Mouse (Mus musculus) megakaryocyte-erythroid progenitor cell, adult 5-6 weeks (primary cell): Measurements from ENCODE around the gene Filip1l. TPM values are rescaled to one million over a fixed set of nuclear protein-coding genes. Genes with fewer than 3 reads are reported as not detected.

Source experiments
- ATAC-seq: replicated peaks from 2 replicates; pipeline ENCODE4 v1.8.0; 2016; ENCODE audit warnings: mild to moderate bottlenecking, inconsistent platforms; ENCODE audit not compliant: severe bottlenecking, poor library complexity, low FRiP score, low TSS enrichment
- total RNA-seq, 2 experiments: library from RNA; stranded (forward) in 1 of 2; stranded (reverse) in 1 of 2; fragments of 200-1000, 215-1000 nt in 1 of 2; fragments of >200 nt in 1 of 2; fragmentation: Nextera tagmentation in 1 of 2; gene quantifications; 2 replicates each; pipeline ENCODE4 v1.2.3; 2014 to 2017

Gene Filip1l
- total RNA-seq, 2 experiments from 2014 or later, result 0.52 to 0.89 TPM

- ATAC-seq, result no peak
Measured at GRCm38 (mm10) chr16:57469869-57470268, 117.0 kb downstream of the Filip1l start.

GRCm38 (mm10) chr16:57470286-57470830 is 117.5 kb downstream of the Filip1l start:
- ATAC-seq, result no peak

- ATAC-seq, result no peak
Measured at GRCm38 (mm10) chr16:57471071-57471470, 118.2 kb downstream of the Filip1l start.

- no peak for ATAC-seq
Measured at GRCm38 (mm10) chr16:57473415-57474085, 120.7 kb downstream of the Filip1l start.

GRCm38 (mm10) chr16:57478451-57478850 is 125.6 kb downstream of the Filip1l start:
- no peak for ATAC-seq

GRCm38 (mm10) chr16:57479776-57480175 is 126.9 kb downstream of the Filip1l start:
- peak; percentile 65; the same call in 1 of the 2 replicates for ATAC-seq

- ATAC-seq, result no peak
Measured at GRCm38 (mm10) chr16:57482264-57482663, 129.4 kb downstream of the Filip1l start.

- ATAC-seq, result no peak
Measured at GRCm38 (mm10) chr16:57482911-57483310, 130.0 kb downstream of the Filip1l start.

- ATAC-seq, result no peak
Measured at GRCm38 (mm10) chr16:57483503-57483902, 130.6 kb downstream of the Filip1l start.

- ATAC-seq, result no peak
Measured at GRCm38 (mm10) chr16:57484043-57484795, 131.3 kb downstream of the Filip1l start.

GRCm38 (mm10) chr16:57485265-57485664 is 132.4 kb downstream of the Filip1l start:
- no peak for ATAC-seq

- no peak for ATAC-seq
Measured at GRCm38 (mm10) chr16:57486266-57486665, 133.4 kb downstream of the Filip1l start.

GRCm38 (mm10) chr16:57488661-57489060 is 135.8 kb downstream of the Filip1l start:
- no peak for ATAC-seq

GRCm38 (mm10) chr16:57490691-57491090 is 137.8 kb downstream of the Filip1l start:
- ATAC-seq, result no peak

GRCm38 (mm10) chr16:57491853-57492252 is 139.0 kb downstream of the Filip1l start:
- no peak for ATAC-seq

GRCm38 (mm10) chr16:57495476-57496203 is 142.7 kb downstream of the Filip1l start:
- 0 out of 2 replicates have a peak, but pooled peaks have one; percentile 14 for ATAC-seq

- no peak for ATAC-seq
Measured at GRCm38 (mm10) chr16:57496437-57497173, 143.7 kb downstream of the Filip1l start.

- no peak for ATAC-seq
Measured at GRCm38 (mm10) chr16:57500851-57501250, 148.0 kb downstream of the Filip1l start.

- no peak for ATAC-seq
Measured at GRCm38 (mm10) chr16:57502230-57502629, 149.3 kb downstream of the Filip1l start.
